9 mouse cellular contexts compared by ENCODE assay signal in the genomic region with DNA sequence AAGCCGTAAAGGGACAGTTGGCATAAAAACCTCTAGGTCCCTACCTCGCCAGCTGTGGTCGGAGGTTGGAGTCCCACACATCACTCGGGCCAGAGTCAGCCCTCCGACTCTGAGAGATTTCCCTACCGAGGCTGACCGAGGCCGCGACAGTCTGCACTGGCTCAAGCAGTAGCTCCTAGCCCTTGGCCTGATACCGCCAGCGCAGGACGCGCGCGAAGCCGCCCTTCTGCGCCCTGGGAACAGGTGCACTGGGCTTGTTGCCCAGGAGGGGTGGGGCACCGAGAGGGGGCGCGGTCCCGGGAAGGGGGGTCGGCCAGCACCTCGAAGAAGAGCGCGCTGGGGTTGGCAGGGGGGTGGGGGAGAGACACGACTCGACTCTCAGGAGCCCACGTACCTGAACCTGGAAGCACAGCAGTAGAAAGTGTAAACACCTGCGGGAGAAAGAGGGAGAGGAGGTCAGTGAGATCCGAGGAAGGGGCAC. TPM values are rescaled to one million over a fixed set of nuclear protein-coding genes. Genes with fewer than 3 reads are reported as not detected.
DNase-seq lines count a peak whose midpoint lies in the region; ATAC-seq and TF ChIP-seq lines count a peak whose summit lies in the region.
"Had no signal": no experiment of that assay in that cellular context is flagged by ENCODE, and none has a peak within 500 bp of the region (broad histone marks: within the 10 kb centered on the region; RNA-seq: fewer than 3 reads in every experiment).

No protein-coding gene starts in this region.

- peak overlapping the region; percentile 59 for H3K4me3 ChIP-seq in embryonic facial prominence, embryonic 15.5 days (replicated peaks)
- H3K4me3 ChIP-seq in midbrain, embryonic 11.5 days (ENCODE audit: low read depth, low read length): peak overlapping the region; percentile 62
- peak overlapping the region; percentile 51 for H3K4me3 ChIP-seq in stomach, postnatal 0 days (ENCODE audit: low read depth, low read length)

- H3K9ac ChIP-seq in embryonic facial prominence, embryonic 15.5 days: peak overlapping the region; percentile 44; the same call in 1 of the 2 replicates
- H3K9ac ChIP-seq in midbrain, embryonic 11.5 days (ENCODE audit: low read length): peak overlapping the region; percentile 68
- H3K9ac ChIP-seq in stomach, postnatal 0 days (ENCODE audit: low read length): peak overlapping the region; percentile 47; the same call in 1 of the 2 replicates

- no peak for TF ChIP-seq EP300 in stomach, postnatal 0 days (optimal IDR thresholded peaks at IDR 0.05)

- peak overlapping the region; percentile 75 for H3K27ac ChIP-seq in embryonic facial prominence, embryonic 15.5 days (replicated peaks)
- no peak overlapping the region for H3K27ac ChIP-seq in midbrain, embryonic 11.5 days (ENCODE audit: low read depth, low read length)
- H3K27ac ChIP-seq in stomach, postnatal 0 days (replicated peaks): no peak overlapping the region

- H3K4me1 ChIP-seq in embryonic facial prominence, embryonic 15.5 days: peaks cover 51% of the 10 kb centered on the region
- H3K4me1 ChIP-seq in midbrain, embryonic 11.5 days (ENCODE audit: control insufficient read depth, insufficient read depth, low read length): peaks cover 29% of the 10 kb centered on the region
- peaks cover 5% of the 10 kb centered on the region; the same call in 1 of the 2 replicates for H3K4me1 ChIP-seq in stomach, postnatal 0 days (replicated peaks; ENCODE audit: control insufficient read depth, insufficient read depth)

- intact Hi-C loops in left cerebral cortex, postnatal 36 days (cut with DNase I): loop anchor here (5.0 to 10.0 kb wide), 5 partner anchors 119 to 962 kb away; a partner anchor contains a TSS

- no peaks in the 10 kb centered on the region for H3K9me3 ChIP-seq in embryonic facial prominence, embryonic 15.5 days (replicated peaks)
- H3K9me3 ChIP-seq in midbrain, embryonic 11.5 days (ENCODE audit: control insufficient read depth, low read length): no peaks in the 10 kb centered on the region
- no peaks in the 10 kb centered on the region for H3K9me3 ChIP-seq in stomach, postnatal 0 days (ENCODE audit: control insufficient read depth, low read length)

- WGBS in embryonic facial prominence, embryonic 15.5 days: under 1% methylated on average over 30 of the region's 30 CpGs
- under 1% methylated on average over 29 of the region's 30 CpGs for WGBS in midbrain, embryonic 11.5 days
- under 1% methylated on average over 29 of the region's 30 CpGs for WGBS in stomach, postnatal 0 days

- H3K27me3 ChIP-seq in embryonic facial prominence, embryonic 15.5 days: peaks cover 20% of the 10 kb centered on the region
- H3K27me3 ChIP-seq in midbrain, embryonic 11.5 days (ENCODE audit: control insufficient read depth, insufficient read depth, low read length): peaks cover 31% of the 10 kb centered on the region
- no peaks in the 10 kb centered on the region for H3K27me3 ChIP-seq in stomach, postnatal 0 days (ENCODE audit: control insufficient read depth, insufficient read depth, low read length)

- DNase-seq in B cell, adult 2 months: peak; percentile 28 to 41
- DNase-seq in NIH3T3 (ENCODE audit: low read depth): peak; percentile 46
- DNase-seq in heart, postnatal 4 days: peak; percentile 76
- peak; percentile 32 to 41 for DNase-seq in left cerebral cortex, postnatal 36 days (ENCODE audit: low spot score in 2 of 2)
- DNase-seq in midbrain, embryonic 11.5 days (ENCODE audit: low spot score, missing footprints): peak; percentile 92
- DNase-seq in stomach, postnatal 0 days (ENCODE audit: low spot score): peak; percentile 67
- no peak for DNase-seq in natural killer cell, adult 2 months (ENCODE audit: low spot score in 2 of 2)

- no peak for TF ChIP-seq CTCF in stomach, postnatal 0 days (IDR thresholded peaks at IDR 0.05; ENCODE audit: low read depth)

- no peak for ATAC-seq in embryonic facial prominence, embryonic 15.5 days (ENCODE audit: insufficient number of reproducible peaks, low FRiP score, low TSS enrichment, low read depth)
- peak; percentile 13; the same call in 1 of the 2 replicates for ATAC-seq in midbrain, embryonic 11.5 days (ENCODE audit: low FRiP score)
- ATAC-seq in stomach, postnatal 0 days (ENCODE audit: low FRiP score, low TSS enrichment): 0 out of 2 replicates have a peak, but pooled peaks have one; percentile 33

- peaks cover 16% of the 10 kb centered on the region for H3K36me3 ChIP-seq in embryonic facial prominence, embryonic 15.5 days
- H3K36me3 ChIP-seq in midbrain, embryonic 11.5 days (ENCODE audit: control insufficient read depth, insufficient read depth, low read length): peaks cover 6% of the 10 kb centered on the region; the same call in 1 of the 2 replicates
- peaks cover 3% of the 10 kb centered on the region; the same call in 1 of the 2 replicates for H3K36me3 ChIP-seq in stomach, postnatal 0 days (ENCODE audit: control insufficient read depth, insufficient read depth, low read length)

- peak overlapping the region; percentile 96 for H3K4me2 ChIP-seq in embryonic facial prominence, embryonic 15.5 days (replicated peaks)
- H3K4me2 ChIP-seq in midbrain, embryonic 11.5 days: peak overlapping the region; percentile 87
- peak overlapping the region; percentile 77 for H3K4me2 ChIP-seq in stomach, postnatal 0 days (replicated peaks; ENCODE audit: low read depth)

RNA-seq across cellular contexts. Expression of a gene that starts 0.5 kb away (rescaled TPM):
- polyA plus RNA-seq in embryonic facial prominence, embryonic 15.5 days (2015; fragmentation: Nextera tagmentation; extraction: Ambion mirVana): 9.5 and 10.3 TPM in 2 replicates
- 10 to 100 TPM; 11.1 to 14.1 TPM for total RNA-seq in heart, postnatal 4 days (2021)
- total RNA-seq in left cerebral cortex, postnatal 36 days (2021): 1 to 10 TPM; 2.9 to 3.7 TPM
- polyA plus RNA-seq in midbrain, embryonic 11.5 days (2014; fragmentation: Nextera tagmentation; extraction: Ambion mirVana): 3.9 and 5.2 TPM in 2 replicates
- 1.4 and 2.3 TPM in 2 replicates for polyA plus RNA-seq in stomach, postnatal 0 days (2015; fragmentation: Nextera tagmentation; extraction: Ambion mirVana)
- total RNA-seq: neutrophil, adult 5-6 weeks had no signal

RNA-seq across cellular contexts. Expression of a gene that starts 16.3 kb away (rescaled TPM):
- polyA plus RNA-seq in embryonic facial prominence, embryonic 15.5 days (2015; fragmentation: Nextera tagmentation; extraction: Ambion mirVana): 769 and 852 TPM in 2 replicates
- total RNA-seq in heart, postnatal 4 days (2021): 100 to 1,000 TPM; 272 to 297 TPM
- 100 to 1,000 TPM; 139 to 148 TPM for total RNA-seq in left cerebral cortex, postnatal 36 days (2021)
- 1,003 and 1,036 TPM in 2 replicates for polyA plus RNA-seq in midbrain, embryonic 11.5 days (2014; fragmentation: Nextera tagmentation; extraction: Ambion mirVana)
- 343 and 356 TPM in 2 replicates for polyA plus RNA-seq in stomach, postnatal 0 days (2015; fragmentation: Nextera tagmentation; extraction: Ambion mirVana)

RNA-seq across cellular contexts. Expression of a gene that starts 56.7 kb away (rescaled TPM):
- 0.52 and 0.63 TPM in 2 replicates for polyA plus RNA-seq in embryonic facial prominence, embryonic 15.5 days (2015; fragmentation: Nextera tagmentation; extraction: Ambion mirVana)
- total RNA-seq in heart, postnatal 4 days (2021): not detected
- total RNA-seq in left cerebral cortex, postnatal 36 days (2021): not detected
- polyA plus RNA-seq in midbrain, embryonic 11.5 days (2014; fragmentation: Nextera tagmentation; extraction: Ambion mirVana): 1.9 and 2.9 TPM in 2 replicates
- polyA plus RNA-seq in stomach, postnatal 0 days (2015; fragmentation: Nextera tagmentation; extraction: Ambion mirVana): not detected in 2 replicates
- total RNA-seq: neutrophil, adult 5-6 weeks had no signal

Comparison
In these comparisons a context has a peak if more than half of its experiments do, and no peak if none do; other contexts are left out.
1. DNase-seq: peak in B cell, adult 2 months (2 of 2), NIH3T3 (single experiment), heart, postnatal 4 days (single experiment), left cerebral cortex, postnatal 36 days (2 of 2), midbrain, embryonic 11.5 days (single experiment) and stomach, postnatal 0 days (single experiment); none in natural killer cell, adult 2 months (0 of 2).
2. Peak in every context shown above with its lines, with median percentiles within 50 percentile points of each other: H3K4me2 ChIP-seq, H3K4me3 ChIP-seq and H3K9ac ChIP-seq.